Comparison of ENCODE assay signal across 16 mouse cellular contexts in genomic region chr2:157170626-157171025, GRCm38 (mm10). TPM values are rescaled to one million over a fixed set of nuclear protein-coding genes. Genes with fewer than 3 reads are reported as not detected.
DNase-seq lines count a peak whose midpoint lies in the region; ATAC-seq and TF ChIP-seq lines count a peak whose summit lies in the region.
"Had no signal": no experiment of that assay in that cellular context is flagged by ENCODE, and none has a peak within 500 bp of the region (broad histone marks: within the 10 kb centered on the region; RNA-seq: fewer than 3 reads in every experiment).

No protein-coding gene starts in this region.

- H3K4me1 ChIP-seq in hindbrain, embryonic 10.5 days (replicated peaks) = peaks cover 15% of the 10 kb centered on the region
- H3K4me1 ChIP-seq in hindbrain, embryonic 16.5 days (ENCODE audit: control insufficient read depth, insufficient read depth, low read depth, low read length) = no peaks in the 10 kb centered on the region; the same call in 1 of the 2 replicates
- 0 out of 2 replicates have a peak, but pooled peaks cover 6% of the 10 kb centered on the region for H3K4me1 ChIP-seq in hindbrain, embryonic 14.5 days (replicated peaks; ENCODE audit: control insufficient read depth, insufficient read depth, low read length)
- no peaks in the 10 kb centered on the region for H3K4me1 ChIP-seq in midbrain, postnatal 0 days (ENCODE audit: insufficient read depth, low read length)
- H3K4me1 ChIP-seq: limb, embryonic 12.5 days had no signal

- 45% methylated on average over 6 of the region's 6 CpGs for WGBS in hindbrain, embryonic 10.5 days
- 33% methylated on average over 6 of the region's 6 CpGs for WGBS in hindbrain, embryonic 16.5 days
- 27% methylated on average over 6 of the region's 6 CpGs for WGBS in hindbrain, embryonic 14.5 days
- 23% methylated on average over 6 of the region's 6 CpGs for WGBS in midbrain, postnatal 0 days

- TF ChIP-seq CTCF in midbrain, postnatal 0 days (IDR thresholded peaks at IDR 0.05) = no peak

- H3K9me3 ChIP-seq in hindbrain, embryonic 10.5 days = no peaks in the 10 kb centered on the region
- no peaks in the 10 kb centered on the region for H3K9me3 ChIP-seq in hindbrain, embryonic 16.5 days (ENCODE audit: control insufficient read depth, low read length)
- H3K9me3 ChIP-seq in hindbrain, embryonic 14.5 days (ENCODE audit: control insufficient read depth, low read length) = no peaks in the 10 kb centered on the region
- H3K9me3 ChIP-seq in midbrain, postnatal 0 days (ENCODE audit: low read length) = no peaks in the 10 kb centered on the region
- H3K9me3 ChIP-seq: embryonic facial prominence, embryonic 13.5 days; G1E; limb, embryonic 12.5 days had no signal

- DNase-seq in hindbrain, embryonic 10.5 days (ENCODE audit: low spot score) = no peak
- DNase-seq in embryo, embryonic 11 days = peak; percentile 16
- DNase-seq in hindbrain, embryonic 14.5 days (ENCODE audit: low spot score) = no peak
- DNase-seq in midbrain, postnatal 0 days (ENCODE audit: low spot score) = no peak
- DNase-seq in thymus, postnatal 0 days (ENCODE audit: low spot score) = no peak
- DNase-seq in frontal cortex, postnatal 10 days (ENCODE audit: low spot score in 2 of 2) = no peak
- DNase-seq: adrenal gland, postnatal 10 days; cerebellum, adult 9-10 months; kidney, adult 18-20 months; thymus, postnatal 25 days had no signal

- ATAC-seq in hindbrain, embryonic 16.5 days = no peak
- ATAC-seq in hindbrain, embryonic 14.5 days (ENCODE audit: low FRiP score) = no peak
- ATAC-seq in midbrain, postnatal 0 days (ENCODE audit: low FRiP score) = no peak

- no peak overlapping the region for H3K4me2 ChIP-seq in hindbrain, embryonic 16.5 days (ENCODE audit: low read length)
- no peak overlapping the region for H3K4me2 ChIP-seq in hindbrain, embryonic 14.5 days (replicated peaks)
- no peak overlapping the region for H3K4me2 ChIP-seq in midbrain, postnatal 0 days (ENCODE audit: low read depth, low read length, poor library complexity, severe bottlenecking)
- H3K4me2 ChIP-seq: embryonic facial prominence, embryonic 13.5 days; limb, embryonic 12.5 days had no signal

- no peak overlapping the region for H3K9ac ChIP-seq in hindbrain, embryonic 16.5 days (ENCODE audit: low read depth, low read length)
- peak overlapping the region; percentile 36; the same call in 1 of the 2 replicates for H3K9ac ChIP-seq in hindbrain, embryonic 14.5 days
- H3K9ac ChIP-seq in midbrain, postnatal 0 days (replicated peaks; ENCODE audit: low read length, poor library complexity, severe bottlenecking) = no peak overlapping the region
- H3K9ac ChIP-seq: embryonic facial prominence, embryonic 13.5 days; limb, embryonic 12.5 days; liver, embryonic 14.5 days had no signal

- H3K27me3 ChIP-seq in hindbrain, embryonic 10.5 days (ENCODE audit: insufficient read depth, poor library complexity, severe bottlenecking) = no peaks in the 10 kb centered on the region
- H3K27me3 ChIP-seq in hindbrain, embryonic 16.5 days (replicated peaks; ENCODE audit: control insufficient read depth, insufficient read depth, low read length) = no peaks in the 10 kb centered on the region
- H3K27me3 ChIP-seq in hindbrain, embryonic 14.5 days (ENCODE audit: control insufficient read depth, insufficient read depth, low read length) = no peaks in the 10 kb centered on the region
- no peaks in the 10 kb centered on the region for H3K27me3 ChIP-seq in midbrain, postnatal 0 days (ENCODE audit: insufficient read depth, low read length)
- H3K27me3 ChIP-seq: embryonic facial prominence, embryonic 13.5 days; limb, embryonic 12.5 days had no signal

- peaks cover 75% of the 10 kb centered on the region for H3K36me3 ChIP-seq in hindbrain, embryonic 10.5 days
- 0 out of 2 replicates have a peak, but pooled peaks cover 2% of the 10 kb centered on the region for H3K36me3 ChIP-seq in hindbrain, embryonic 16.5 days (ENCODE audit: control insufficient read depth, insufficient read depth, low read length)
- peaks cover 55% of the 10 kb centered on the region for H3K36me3 ChIP-seq in hindbrain, embryonic 14.5 days (replicated peaks; ENCODE audit: control insufficient read depth, insufficient read depth)
- peaks cover 6% of the 10 kb centered on the region; the same call in 1 of the 2 replicates for H3K36me3 ChIP-seq in midbrain, postnatal 0 days (ENCODE audit: insufficient read depth, low read length)

- peak overlapping the region; percentile 73 for H3K27ac ChIP-seq in hindbrain, embryonic 10.5 days
- no peak overlapping the region for H3K27ac ChIP-seq in hindbrain, embryonic 16.5 days (ENCODE audit: low read depth, low read length)
- H3K27ac ChIP-seq in hindbrain, embryonic 14.5 days = peak overlapping the region; percentile 4; the same call in 1 of the 2 replicates
- peak overlapping the region; percentile 57; the same call in 1 of the 2 replicates for H3K27ac ChIP-seq in midbrain, postnatal 0 days (ENCODE audit: low read depth, low read length)
- H3K27ac ChIP-seq: embryonic facial prominence, embryonic 13.5 days; limb, embryonic 12.5 days; liver, embryonic 14.5 days; stomach, postnatal 0 days had no signal

- H3K4me3 ChIP-seq in hindbrain, embryonic 10.5 days = no peak overlapping the region
- H3K4me3 ChIP-seq in hindbrain, embryonic 16.5 days (ENCODE audit: low read length) = no peak overlapping the region
- no peak overlapping the region for H3K4me3 ChIP-seq in hindbrain, embryonic 14.5 days (replicated peaks; ENCODE audit: low read length)
- no peak overlapping the region for H3K4me3 ChIP-seq in midbrain, postnatal 0 days (ENCODE audit: low read depth, low read length)
- H3K4me3 ChIP-seq: embryonic facial prominence, embryonic 13.5 days; limb, embryonic 12.5 days had no signal

RNA-seq across cellular contexts. Expression of gene Rbl1, which starts 33.7 kb away (rescaled TPM):
- polyA plus RNA-seq in hindbrain, embryonic 10.5 days (2016; fragmentation: Nextera tagmentation; extraction: Ambion mirVana) = 22.9 and 28.1 TPM in 2 replicates
- 4.7 and 5.9 TPM in 2 replicates for polyA plus RNA-seq in hindbrain, embryonic 16.5 days (2015; fragmentation: Nextera tagmentation; extraction: Ambion mirVana)
- polyA plus RNA-seq in hindbrain, embryonic 14.5 days (2014; fragmentation: Nextera tagmentation; extraction: Ambion mirVana) = 5.7 and 6.2 TPM in 2 replicates
- total RNA-seq in midbrain, postnatal 0 days (2014; rRNA removed) = 6.7 and 8.0 TPM in 2 replicates
- 3.1 and 3.8 TPM in 2 replicates for polyA plus RNA-seq in midbrain, postnatal 0 days (2015; fragmentation: Nextera tagmentation; extraction: Ambion mirVana)
- polyA plus RNA-seq in thymus, postnatal 0 days (2015; fragmentation: Nextera tagmentation; extraction: Ambion mirVana) = 36.5 and 40.7 TPM in 2 replicates

RNA-seq across cellular contexts. Expression of gene Samhd1, which starts 35.6 kb away (rescaled TPM):
- polyA plus RNA-seq in hindbrain, embryonic 10.5 days (2016; fragmentation: Nextera tagmentation; extraction: Ambion mirVana) = 18.8 and 22.9 TPM in 2 replicates
- 9.5 and 11.1 TPM in 2 replicates for polyA plus RNA-seq in hindbrain, embryonic 16.5 days (2015; fragmentation: Nextera tagmentation; extraction: Ambion mirVana)
- polyA plus RNA-seq in hindbrain, embryonic 14.5 days (2014; fragmentation: Nextera tagmentation; extraction: Ambion mirVana) = 12.2 and 12.4 TPM in 2 replicates
- 13.0 and 14.1 TPM in 2 replicates for total RNA-seq in midbrain, postnatal 0 days (2014; rRNA removed)
- 8.7 and 9.9 TPM in 2 replicates for polyA plus RNA-seq in midbrain, postnatal 0 days (2015; fragmentation: Nextera tagmentation; extraction: Ambion mirVana)
- polyA plus RNA-seq in thymus, postnatal 0 days (2015; fragmentation: Nextera tagmentation; extraction: Ambion mirVana) = 23.5 and 25.5 TPM in 2 replicates
